Mouse (Mus musculus): ENCODE measurements around the gene Elmsan1. TPM values are rescaled to one million over a fixed set of nuclear protein-coding genes. Genes with fewer than 3 reads are reported as not detected.

Gene Elmsan1
- total RNA-seq, 1 experiment: 9.6 TPM

DNA sequence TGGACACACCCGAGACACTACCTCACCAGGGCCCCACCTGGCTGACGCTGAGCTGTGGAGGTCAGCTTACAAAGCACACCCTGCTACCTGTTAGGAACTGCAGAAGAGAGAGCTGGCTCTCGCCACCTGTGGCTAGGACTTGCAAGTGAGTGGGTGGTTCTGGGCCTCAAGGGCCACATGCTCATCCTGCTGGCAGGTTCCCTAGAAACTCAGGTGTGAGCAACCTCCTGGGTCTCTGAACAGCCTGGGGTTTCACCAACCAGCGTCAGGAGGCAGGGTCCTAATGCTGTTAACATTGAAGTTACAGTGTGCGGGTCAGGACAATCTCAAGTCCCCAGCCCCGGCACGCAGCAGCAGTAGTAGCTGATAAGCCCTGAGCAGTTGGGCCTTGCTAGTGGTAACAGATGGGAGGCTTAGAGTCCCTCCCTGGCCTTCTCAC, 14.9 kb downstream of the Elmsan1 start:
- Histone ChIP-seq H3K36me3 (ENCODE audit: control insufficient read depth, insufficient read depth, low read length, poor library complexity, severe bottlenecking) (no peaks in the 10 kb centered on the region; the same call in 1 of the 2 replicates), H3K4me1 (ENCODE audit: control insufficient read depth in 2 of 2, insufficient read depth in 2 of 2, low read length in 2 of 2, poor library complexity in 1 of 2) (peaks cover 39 to 62% of the 10 kb centered on the region in 2 experiments), H3K27ac (ENCODE audit: insufficient read depth, low read depth, low read length, poor library complexity, severe bottlenecking) (peak overlapping the region; percentile 24; the same call in 1 of the 2 replicates), H3K9ac (ENCODE audit: insufficient read depth, low read depth, low read length, poor library complexity, severe bottlenecking) (no peak overlapping the region; the same call in 1 of the 2 replicates), H3K4me3 (ENCODE audit: insufficient read depth in 1 of 2, low read depth in 1 of 2, low read length in 2 of 2, poor library complexity in 1 of 2, severe bottlenecking in 1 of 2) (no peak overlapping the region), H3K9me3 (ENCODE audit: control insufficient read depth, insufficient read depth, low read depth, low read length) (no peaks in the 10 kb centered on the region)
- DNase-seq (ENCODE audit: low read depth, low spot score): no peak
- TF ChIP-seq MAFK (IDR thresholded peaks at IDR 0.05; ENCODE audit: insufficient read depth, low read depth, low read length): no peak
- TF ChIP-seq HCFC1 (IDR thresholded peaks at IDR 0.05; ENCODE audit: borderline replicate concordance, insufficient read depth, low read length): no peak
- TF ChIP-seq ZNF384 (IDR thresholded peaks at IDR 0.05; ENCODE audit: low read depth, low read length): no peak
- TF ChIP-seq ZC3H11A (IDR thresholded peaks at IDR 0.05; ENCODE audit: borderline replicate concordance, low read depth, low read length): no peak
- TF ChIP-seq CHD2 (IDR thresholded peaks at IDR 0.05; ENCODE audit: low read depth, low read length): no peak
- in situ Hi-C loops (cut with MboI; ENCODE audit: low sequenced_read_pairs in 2 of 2, unreplicated experiment in 2 of 2): no loop called here

DNA sequence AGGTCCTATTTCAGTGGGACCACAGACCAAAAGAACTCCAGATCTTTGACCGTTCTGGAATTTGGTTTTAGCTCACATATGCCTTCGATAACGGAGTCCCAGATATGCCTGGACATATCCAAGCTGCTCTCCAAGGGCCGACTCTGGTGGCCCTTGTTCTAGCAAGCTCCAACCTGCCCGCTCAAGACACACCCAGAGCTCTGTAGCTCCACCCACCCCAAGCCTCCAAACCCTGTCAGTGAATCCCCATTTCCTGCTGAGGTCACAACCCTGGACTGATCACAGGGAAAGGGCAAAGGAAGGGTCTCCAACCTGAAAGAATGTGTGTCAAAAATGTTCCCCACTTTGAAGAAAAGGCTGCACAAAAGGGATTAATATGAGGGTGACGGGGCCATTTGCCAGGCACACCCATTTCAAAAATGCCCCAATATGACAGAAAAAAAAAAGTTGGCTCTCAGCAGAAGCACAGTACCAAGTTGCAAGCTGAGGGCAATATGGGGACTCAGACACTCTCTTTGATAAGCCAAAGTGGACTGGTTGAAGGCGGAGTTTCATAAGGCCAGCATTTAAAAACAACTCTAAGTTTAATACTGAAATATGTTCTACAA, 15.4 kb downstream of the Elmsan1 start:
- Histone ChIP-seq H3K4me1 (ENCODE audit: control insufficient read depth in 2 of 2, insufficient read depth in 2 of 2, low read length in 2 of 2, poor library complexity in 1 of 2) (peaks cover 38 to 62% of the 10 kb centered on the region in 2 experiments), H3K9ac (ENCODE audit: insufficient read depth, low read depth, low read length, poor library complexity, severe bottlenecking) (peak overlapping the region; percentile 20; the same call in 1 of the 2 replicates), H3K27ac (ENCODE audit: insufficient read depth, low read depth, low read length, poor library complexity, severe bottlenecking) (peak overlapping the region; percentile 62), H3K9me3 (ENCODE audit: control insufficient read depth, insufficient read depth, low read depth, low read length) (no peaks in the 10 kb centered on the region), H3K36me3 (ENCODE audit: control insufficient read depth, insufficient read depth, low read length, poor library complexity, severe bottlenecking) (no peaks in the 10 kb centered on the region; the same call in 1 of the 2 replicates), H3K4me3 (ENCODE audit: insufficient read depth in 1 of 2, low read depth in 1 of 2, low read length in 2 of 2, poor library complexity in 1 of 2, severe bottlenecking in 1 of 2) (peak overlapping the region; percentile 4 to 24; a peak in 2 of 4 replicates)
- TF ChIP-seq HCFC1 (IDR thresholded peaks at IDR 0.05; ENCODE audit: borderline replicate concordance, insufficient read depth, low read length) (no peak), ZNF384 (IDR thresholded peaks at IDR 0.05; ENCODE audit: low read depth, low read length) (no peak), CHD2 (IDR thresholded peaks at IDR 0.05; ENCODE audit: low read depth, low read length) (no peak), MAFK (IDR thresholded peaks at IDR 0.05; ENCODE audit: insufficient read depth, low read depth, low read length) (no peak), ZC3H11A (IDR thresholded peaks at IDR 0.05; ENCODE audit: borderline replicate concordance, low read depth, low read length) (no peak)
- in situ Hi-C loops (cut with MboI; ENCODE audit: low sequenced_read_pairs in 2 of 2, unreplicated experiment in 2 of 2): no loop called here
- peak; percentile 54 for DNase-seq (ENCODE audit: low read depth, low spot score)

DNA sequence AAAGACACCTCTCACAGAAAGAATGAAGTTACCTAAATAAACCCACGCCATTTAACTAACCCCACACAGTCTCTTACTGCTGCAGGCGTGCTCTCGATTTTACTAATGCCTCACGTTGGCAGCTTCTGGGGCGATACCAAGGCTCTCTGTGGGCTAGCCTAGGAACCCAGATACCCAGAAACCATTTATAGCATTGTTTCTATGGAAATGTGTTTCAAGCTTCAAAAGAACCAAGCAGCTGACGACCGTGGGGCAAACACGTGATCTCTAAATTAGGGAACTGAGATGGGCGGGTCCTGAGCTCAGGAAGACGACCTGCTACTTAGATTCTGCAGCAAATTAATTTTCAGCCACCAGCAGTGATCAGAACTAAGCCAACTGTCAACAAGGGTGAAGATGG, 16.1 kb downstream of the Elmsan1 start:
- TF ChIP-seq HCFC1 (IDR thresholded peaks at IDR 0.05; ENCODE audit: borderline replicate concordance, insufficient read depth, low read length) (no peak), CHD2 (IDR thresholded peaks at IDR 0.05; ENCODE audit: low read depth, low read length) (no peak), ZC3H11A (IDR thresholded peaks at IDR 0.05; ENCODE audit: borderline replicate concordance, low read depth, low read length) (no peak), ZNF384 (IDR thresholded peaks at IDR 0.05; ENCODE audit: low read depth, low read length) (no peak), MAFK (IDR thresholded peaks at IDR 0.05; ENCODE audit: insufficient read depth, low read depth, low read length) (no peak)
- Histone ChIP-seq H3K9me3 (ENCODE audit: control insufficient read depth, insufficient read depth, low read depth, low read length) (no peaks in the 10 kb centered on the region), H3K9ac (ENCODE audit: insufficient read depth, low read depth, low read length, poor library complexity, severe bottlenecking) (peak overlapping the region; percentile 20; the same call in 1 of the 2 replicates), H3K27ac (ENCODE audit: insufficient read depth, low read depth, low read length, poor library complexity, severe bottlenecking) (peak overlapping the region; percentile 62), H3K4me3 (ENCODE audit: insufficient read depth in 1 of 2, low read depth in 1 of 2, low read length in 2 of 2, poor library complexity in 1 of 2, severe bottlenecking in 1 of 2) (peak overlapping the region; percentile 9; a peak in 2 of 4 replicates), H3K36me3 (ENCODE audit: control insufficient read depth, insufficient read depth, low read length, poor library complexity, severe bottlenecking) (no peaks in the 10 kb centered on the region; the same call in 1 of the 2 replicates), H3K4me1 (ENCODE audit: control insufficient read depth in 2 of 2, insufficient read depth in 2 of 2, low read length in 2 of 2, poor library complexity in 1 of 2) (peaks cover 33 to 59% of the 10 kb centered on the region in 2 experiments)
- DNase-seq (ENCODE audit: low read depth, low spot score): no peak
- in situ Hi-C loops (cut with MboI; ENCODE audit: low sequenced_read_pairs in 2 of 2, unreplicated experiment in 2 of 2): no loop called here

DNA sequence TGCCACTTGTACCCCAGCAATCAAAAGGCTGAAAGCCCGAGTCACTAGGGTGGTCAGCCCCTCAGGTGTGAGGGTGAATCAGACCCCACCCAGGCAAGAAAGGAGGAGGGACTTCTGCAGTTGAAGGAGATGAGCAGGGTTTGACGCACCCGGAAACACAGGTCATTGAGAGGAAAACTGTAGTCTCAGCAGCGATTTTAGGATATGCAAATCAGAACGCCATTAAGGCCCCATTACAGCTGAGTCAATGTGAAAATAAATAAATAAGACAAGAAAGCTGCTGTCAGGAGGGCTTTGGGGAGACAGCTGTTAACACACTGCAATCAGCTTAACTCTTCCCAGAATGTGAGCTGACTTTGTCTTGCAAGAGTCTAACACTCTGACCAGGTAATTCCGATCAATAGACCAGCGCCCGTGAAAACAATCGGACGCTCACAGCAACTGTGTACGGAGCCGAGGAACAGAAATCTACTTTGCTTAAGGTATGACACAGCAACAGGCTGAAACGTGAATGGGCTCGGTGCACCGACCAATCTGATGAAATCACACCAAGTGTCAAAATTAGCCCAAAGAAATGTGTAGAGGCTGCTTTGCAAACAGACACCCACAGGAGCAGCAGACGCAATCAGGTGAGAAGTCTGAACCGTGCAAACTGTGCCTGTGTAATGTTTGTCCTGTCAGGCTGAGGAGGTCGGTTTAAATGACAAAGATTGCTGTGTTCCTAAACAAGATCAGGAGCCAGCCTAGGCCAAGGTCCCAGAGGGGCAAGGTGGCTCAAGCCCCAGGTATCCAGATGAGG, 16.8 kb downstream of the Elmsan1 start:
- H3K9me3 ChIP-seq (ENCODE audit: control insufficient read depth, insufficient read depth, low read depth, low read length): no peaks in the 10 kb centered on the region
- H3K9ac ChIP-seq (ENCODE audit: insufficient read depth, low read depth, low read length, poor library complexity, severe bottlenecking): no peak overlapping the region
- TF ChIP-seq ZNF384 (IDR thresholded peaks at IDR 0.05; ENCODE audit: low read depth, low read length) (no peak), HCFC1 (IDR thresholded peaks at IDR 0.05; ENCODE audit: borderline replicate concordance, insufficient read depth, low read length) (no peak), ZC3H11A (IDR thresholded peaks at IDR 0.05; ENCODE audit: borderline replicate concordance, low read depth, low read length) (no peak), MAFK (IDR thresholded peaks at IDR 0.05; ENCODE audit: insufficient read depth, low read depth, low read length) (no peak), CHD2 (IDR thresholded peaks at IDR 0.05; ENCODE audit: low read depth, low read length) (no peak)
- peak overlapping the region in 1 of 2 experiments; percentile 9; a peak in 1 of 4 replicates for H3K4me3 ChIP-seq (ENCODE audit: insufficient read depth in 1 of 2, low read depth in 1 of 2, low read length in 2 of 2, poor library complexity in 1 of 2, severe bottlenecking in 1 of 2)
- no peak for DNase-seq (ENCODE audit: low read depth, low spot score)
- H3K4me1 ChIP-seq (ENCODE audit: control insufficient read depth in 2 of 2, insufficient read depth in 2 of 2, low read length in 2 of 2, poor library complexity in 1 of 2): peaks cover 31 to 54% of the 10 kb centered on the region in 2 experiments
- in situ Hi-C loops (cut with MboI; ENCODE audit: low sequenced_read_pairs in 2 of 2, unreplicated experiment in 2 of 2): no loop called here
- H3K36me3 ChIP-seq (ENCODE audit: control insufficient read depth, insufficient read depth, low read length, poor library complexity, severe bottlenecking): no peaks in the 10 kb centered on the region
- peak overlapping the region; percentile 55; the same call in 1 of the 2 replicates for H3K27ac ChIP-seq (ENCODE audit: insufficient read depth, low read depth, low read length, poor library complexity, severe bottlenecking)

All from ES-E14 (cell line).